Mouse (Mus musculus): ENCODE data around the gene Sephs2. TPM values are rescaled to one million over a fixed set of nuclear protein-coding genes. Genes with fewer than 3 reads are reported as not detected.

Gene Sephs2
- 10 to 100 TPM; 45.7 to 49.4 TPM for total RNA-seq (2021)
- long read RNA-seq, transcript Sephs2-201 (1 exons, 2,177 nt) = major isoform, 135 of 135 reads
- long read RNA-seq, partial matches to known transcripts = 0 of 135 reads
- long read RNA-seq, other reads (novel, unspliced or antisense) = 0 of 135 reads

DNA sequence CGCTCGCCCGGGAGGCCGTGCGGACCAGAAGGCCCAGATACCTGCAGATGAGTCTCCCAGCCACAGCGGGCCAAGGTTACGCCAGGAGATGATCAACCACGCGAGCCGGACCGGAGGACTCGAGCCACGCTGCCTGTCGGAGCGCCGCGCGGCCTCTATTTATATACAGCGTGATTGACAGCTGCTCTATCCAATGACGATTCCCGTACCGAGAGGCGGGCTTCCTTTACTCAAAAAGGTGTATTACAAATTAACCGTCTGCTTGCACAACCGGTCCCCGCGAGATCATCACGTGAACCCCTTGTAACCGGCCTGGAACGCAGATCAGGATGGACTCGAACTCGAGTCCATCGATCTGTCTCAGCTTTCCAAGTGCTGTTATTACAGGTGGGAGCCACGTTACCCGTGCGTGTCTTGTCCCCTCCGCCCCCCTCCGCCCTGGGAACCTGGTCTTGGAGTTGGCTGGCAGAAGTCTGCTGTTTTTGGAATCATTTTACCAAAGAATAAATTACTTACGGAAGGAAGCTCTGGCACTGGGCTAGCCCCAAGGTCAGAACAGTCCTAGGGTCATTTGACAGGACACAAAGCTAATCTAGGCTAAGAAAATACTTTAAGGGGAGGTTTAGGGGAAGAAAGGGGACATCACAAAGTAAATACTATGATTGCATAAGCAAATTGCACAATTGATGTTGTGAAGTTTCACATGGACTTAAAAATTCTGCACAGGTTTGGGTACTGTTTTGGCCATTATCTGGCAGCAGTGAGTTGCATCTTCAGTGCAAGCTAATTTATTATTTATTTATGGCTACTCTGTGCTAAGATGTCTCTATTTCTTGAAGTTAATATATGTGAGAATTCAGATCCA lies at the start of gene Sephs2:
Gene Sephs2 (minus strand): TSS at position 131 of the 865 bp plus-strand sequence.
- DNase-seq (ENCODE audit: low spot score in 2 of 2) = peak; percentile 96

DNA sequence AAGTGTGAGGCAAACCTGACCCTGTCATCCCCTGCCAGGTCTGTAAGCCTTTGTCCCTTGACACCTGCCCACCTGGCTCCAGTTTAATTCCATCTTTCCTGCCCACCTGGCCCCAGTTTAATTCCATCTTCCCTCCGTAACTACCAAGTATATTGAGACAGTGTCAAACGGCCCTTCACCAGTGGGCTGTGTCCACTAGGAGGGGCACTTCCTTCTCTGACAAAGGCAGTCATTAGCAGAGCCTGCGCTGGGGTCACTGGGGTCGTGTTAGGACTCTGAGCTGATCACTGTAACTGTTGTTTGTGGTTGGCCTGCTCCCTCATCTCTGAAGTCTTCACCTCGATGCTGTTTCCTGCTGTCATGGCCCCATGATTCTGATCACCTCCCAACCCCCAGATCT lies 48.2 kb upstream of the Sephs2 start:
- no peak for DNase-seq (ENCODE audit: low spot score in 2 of 2)

DNA sequence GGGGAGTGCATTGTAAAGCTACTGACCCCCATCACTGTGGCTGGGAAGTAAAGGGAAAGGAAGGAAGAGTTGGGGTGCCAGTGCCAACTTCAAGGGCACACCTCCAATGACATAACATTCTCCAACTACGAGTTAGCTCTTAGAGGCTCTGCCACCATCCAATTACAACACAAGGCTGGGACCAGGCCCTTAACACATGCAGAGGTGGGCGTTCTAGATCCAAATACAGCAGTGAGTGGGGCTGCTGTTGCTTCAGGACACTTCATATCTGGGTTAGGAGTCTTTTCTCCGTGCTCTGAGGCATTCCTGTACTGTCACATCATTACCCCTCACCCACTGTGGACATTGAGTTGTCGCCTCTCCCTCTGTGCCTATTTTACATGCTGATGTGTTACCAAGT lies 47.3 kb upstream of the Sephs2 start:
- no peak for DNase-seq (ENCODE audit: low spot score in 2 of 2)

DNA sequence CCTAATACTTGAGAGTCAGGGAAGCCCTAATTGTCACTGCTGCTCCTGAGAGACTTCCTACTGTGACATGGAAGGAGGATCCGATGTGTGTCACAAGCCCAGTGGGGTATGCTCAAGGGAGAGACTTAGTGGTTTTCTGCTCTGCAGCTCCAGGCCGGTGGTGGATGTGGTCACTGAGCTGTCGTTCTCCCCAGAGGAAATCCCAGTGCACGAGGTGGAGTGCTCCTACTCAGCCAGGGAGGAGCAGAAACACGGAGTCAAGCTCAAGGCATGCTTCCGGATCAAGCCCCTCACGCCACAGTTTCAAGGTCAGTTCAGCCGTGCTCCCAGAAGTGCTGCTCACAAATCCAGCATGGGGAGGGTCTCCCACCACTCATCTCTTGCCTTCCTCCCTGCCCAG lies 40.1 kb upstream of the Sephs2 start:
- DNase-seq (ENCODE audit: low spot score in 2 of 2) = no peak

DNA sequence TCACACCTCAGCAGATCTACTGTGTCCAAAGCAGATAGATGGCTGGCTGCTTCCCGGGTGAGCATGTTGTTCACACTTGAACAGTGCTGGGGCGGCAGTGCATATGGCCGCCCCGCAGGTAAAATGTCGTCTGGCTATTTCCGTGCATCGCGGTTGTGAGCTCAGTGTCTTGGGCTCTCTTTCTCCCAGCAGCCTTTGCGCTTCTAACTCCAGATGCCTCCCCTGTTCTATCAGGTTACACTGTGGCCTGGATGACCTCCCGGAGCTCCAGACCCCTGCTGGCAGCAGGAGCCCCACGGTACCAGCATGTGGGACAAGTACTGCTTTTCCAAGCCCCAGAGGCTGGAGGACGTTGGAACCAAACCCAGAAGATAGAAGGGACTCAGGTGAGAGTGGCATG lies 36.1 kb upstream of the Sephs2 start:
- DNase-seq (ENCODE audit: low spot score in 2 of 2) = no peak

DNA sequence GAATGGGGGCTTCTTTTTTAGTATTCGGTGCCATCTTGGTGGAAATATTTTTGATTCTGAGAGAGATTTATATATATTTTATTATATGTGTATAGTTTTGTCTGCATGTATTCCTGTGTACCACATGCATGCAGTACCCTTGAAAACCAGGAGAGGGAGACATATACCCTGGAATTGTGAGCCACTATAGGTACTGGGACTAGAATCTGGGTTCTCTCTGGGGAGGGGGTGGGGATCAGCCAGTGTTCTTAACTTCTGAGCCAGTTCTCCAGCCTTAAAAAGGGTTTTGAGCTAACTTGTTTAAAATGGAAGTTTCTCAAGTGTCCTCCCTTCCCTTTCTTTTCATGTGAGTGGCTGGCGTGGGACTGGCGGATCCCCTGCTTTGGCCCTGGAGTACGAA lies 35.0 kb upstream of the Sephs2 start:
- peak; percentile 59 to 74 for DNase-seq (ENCODE audit: low spot score in 2 of 2)

DNA sequence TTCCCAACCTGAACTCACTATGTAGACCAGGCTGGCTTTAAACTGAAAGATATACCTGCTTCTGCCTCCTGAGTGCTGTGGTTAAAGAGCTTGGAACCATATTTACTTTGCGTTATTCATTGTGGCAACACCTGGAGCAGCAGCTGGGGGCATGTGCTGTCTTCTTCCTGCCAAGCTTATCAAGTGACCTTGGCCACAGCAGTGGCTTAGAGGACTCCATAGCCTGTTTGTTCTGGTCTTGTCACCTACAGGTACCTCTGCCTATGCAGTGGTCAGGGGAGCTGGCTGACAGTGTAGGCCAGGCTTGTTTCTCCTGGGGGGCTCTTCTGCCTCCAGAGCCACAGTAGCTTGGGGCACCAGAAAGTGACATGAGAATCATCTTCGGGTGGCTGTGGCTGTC lies 34.6 kb upstream of the Sephs2 start:
- DNase-seq (ENCODE audit: low spot score in 2 of 2) = no peak

DNA sequence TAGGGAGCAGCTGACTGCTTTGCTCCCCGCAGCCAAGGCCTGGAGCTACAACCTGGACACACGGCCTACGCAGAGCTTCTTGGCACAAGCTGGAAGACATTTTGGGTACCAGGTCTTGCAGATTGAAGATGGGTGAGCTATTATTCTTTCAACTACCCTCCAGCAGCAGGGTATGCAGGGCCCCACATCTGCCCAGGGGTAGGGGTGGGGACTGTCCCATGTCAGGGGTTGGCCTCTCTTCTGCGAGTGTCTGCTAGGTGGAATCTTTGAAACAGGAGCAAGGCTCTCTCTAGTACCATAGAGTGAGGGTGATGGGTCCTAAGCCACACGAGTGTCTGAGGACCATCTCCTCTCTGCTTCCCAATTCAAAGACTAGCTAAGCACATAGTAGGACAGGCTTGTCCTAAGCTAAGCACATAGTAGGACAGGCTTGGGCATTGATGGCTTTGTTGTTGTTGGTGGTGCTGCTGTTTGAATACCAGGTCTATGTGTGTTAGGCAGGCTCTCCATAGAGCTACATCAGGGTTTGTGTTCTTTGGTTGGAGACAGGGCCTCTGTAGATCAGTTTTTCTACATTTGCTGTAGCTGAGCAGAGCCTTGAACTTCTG lies 23.8 kb upstream of the Sephs2 start:
- DNase-seq (ENCODE audit: low spot score in 2 of 2) = no peak

DNA sequence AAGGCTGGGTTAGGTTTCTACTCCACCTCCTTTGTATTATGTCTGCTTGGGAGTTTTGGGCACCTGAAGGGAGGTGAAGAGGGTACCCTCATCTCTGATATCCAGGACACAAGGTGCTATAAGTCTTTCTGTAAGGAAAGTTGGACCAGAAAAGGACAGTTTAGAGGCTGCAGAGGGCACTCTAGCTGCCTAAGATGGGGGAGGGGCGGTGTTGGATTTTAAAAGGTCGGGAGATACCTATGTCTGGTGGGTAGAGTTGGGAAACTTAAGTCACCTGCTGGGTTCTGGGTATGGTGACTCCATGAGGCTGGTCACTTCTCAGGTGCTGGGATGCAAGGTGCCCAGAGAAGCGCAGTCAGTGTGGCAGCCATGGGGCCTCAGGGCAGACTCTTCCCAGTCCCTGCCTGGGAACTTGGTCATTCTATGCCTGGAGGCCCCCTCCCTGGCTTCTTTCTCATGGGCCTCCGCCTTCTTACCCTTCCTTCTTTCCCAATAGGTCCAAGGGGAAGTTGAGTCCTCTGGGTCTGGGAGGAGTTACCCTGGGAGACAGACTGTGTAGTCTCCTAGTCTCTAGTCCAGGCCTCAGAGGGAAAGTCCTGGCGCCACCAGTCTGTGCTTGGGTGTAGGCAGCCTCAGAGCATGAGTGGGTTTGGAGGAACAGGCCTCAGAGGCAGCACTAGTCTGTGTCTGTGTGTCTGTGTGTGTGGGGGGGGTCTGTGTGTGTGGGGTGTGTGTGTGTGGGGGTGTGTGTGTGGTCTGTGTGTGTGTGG lies 23.1 kb upstream of the Sephs2 start:
- no peak for DNase-seq (ENCODE audit: low spot score in 2 of 2)

DNA sequence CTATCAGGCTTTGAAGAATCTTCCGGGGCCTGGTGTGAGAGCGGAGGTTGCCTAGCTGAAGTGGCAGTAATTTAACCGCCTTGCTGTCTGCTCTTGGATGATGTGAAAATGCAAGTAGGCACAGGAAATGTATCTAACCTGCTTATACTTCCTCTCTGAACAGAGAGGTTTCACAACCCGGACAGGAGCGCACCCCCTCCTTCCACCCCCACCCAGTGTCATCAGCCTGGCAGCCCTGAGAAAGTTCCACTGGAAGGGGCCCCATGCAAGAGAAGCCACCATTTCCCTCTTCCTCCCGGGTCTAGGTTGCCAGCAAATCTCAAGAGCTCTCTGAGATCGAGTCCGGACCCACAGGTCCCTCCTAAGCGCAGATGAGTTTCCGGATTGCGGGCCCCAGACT lies 22.2 kb upstream of the Sephs2 start, which contains the start of gene Itgal:
Gene Itgal (plus strand): TSS at position 163 of the 400 bp plus-strand sequence.
- DNase-seq (ENCODE audit: low spot score in 2 of 2) = no peak

DNA sequence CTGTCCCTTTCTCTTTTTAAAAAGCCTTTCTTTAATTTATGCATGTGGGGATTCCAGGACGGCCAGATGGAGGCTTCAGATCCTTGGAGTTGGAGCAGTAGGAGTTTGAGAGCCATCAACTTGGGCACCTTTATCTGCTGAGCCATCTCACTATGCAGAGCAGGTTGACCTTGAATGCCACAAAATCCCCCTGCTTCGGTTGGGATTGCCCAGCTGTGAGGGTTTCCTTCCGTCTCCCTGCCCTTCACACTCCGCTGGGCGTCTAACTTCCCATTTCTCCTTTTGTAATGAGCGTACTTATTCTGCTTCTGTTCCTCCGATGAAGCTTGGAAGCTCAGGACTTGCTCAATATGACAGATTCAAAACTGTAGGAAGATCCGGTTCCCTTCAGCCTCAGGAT lies 16.3 kb upstream of the Sephs2 start:
- DNase-seq (ENCODE audit: low spot score in 2 of 2) = no peak

DNA sequence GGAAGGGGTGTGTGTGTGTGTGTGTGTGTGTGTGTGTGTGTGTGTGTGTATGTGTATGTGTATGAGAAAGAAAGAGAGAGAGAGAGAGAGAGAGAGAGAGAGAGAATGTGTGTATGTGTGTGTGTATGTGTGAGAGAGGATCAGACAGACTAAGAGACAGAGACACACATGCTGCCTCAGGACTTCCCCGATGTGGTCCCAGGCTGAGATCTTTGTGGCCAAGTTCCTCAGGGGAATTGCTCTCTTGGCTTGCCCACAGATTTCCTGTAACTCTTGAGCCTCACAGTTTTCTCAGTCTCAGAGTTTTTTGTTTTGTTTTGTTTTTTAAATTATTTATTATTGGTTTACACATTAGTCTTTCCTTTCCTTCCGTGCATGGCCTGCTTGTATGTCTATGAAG lies 15.5 kb upstream of the Sephs2 start:
- DNase-seq (ENCODE audit: low spot score in 2 of 2) = no peak

DNA sequence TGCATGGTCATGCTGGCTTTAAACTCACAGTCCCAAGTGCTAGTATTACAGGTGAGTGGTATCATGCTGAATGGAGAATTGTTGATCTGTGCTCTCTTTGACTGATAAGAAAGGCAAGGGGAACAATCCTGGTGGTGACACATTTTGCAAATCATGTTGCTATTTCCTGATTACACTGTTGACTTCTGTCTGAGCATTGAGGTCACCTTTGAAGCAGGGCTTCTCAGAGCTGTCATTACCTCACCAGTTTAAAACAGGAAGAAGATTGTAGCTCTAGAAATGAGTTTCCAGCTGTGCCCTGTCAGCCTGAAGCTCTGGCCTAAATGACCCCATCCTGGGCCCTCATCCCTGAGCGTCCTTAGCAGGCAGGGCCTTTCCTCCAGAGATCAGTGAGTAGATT lies 14.1 kb upstream of the Sephs2 start:
- DNase-seq (ENCODE audit: low spot score in 2 of 2) = no peak

DNA sequence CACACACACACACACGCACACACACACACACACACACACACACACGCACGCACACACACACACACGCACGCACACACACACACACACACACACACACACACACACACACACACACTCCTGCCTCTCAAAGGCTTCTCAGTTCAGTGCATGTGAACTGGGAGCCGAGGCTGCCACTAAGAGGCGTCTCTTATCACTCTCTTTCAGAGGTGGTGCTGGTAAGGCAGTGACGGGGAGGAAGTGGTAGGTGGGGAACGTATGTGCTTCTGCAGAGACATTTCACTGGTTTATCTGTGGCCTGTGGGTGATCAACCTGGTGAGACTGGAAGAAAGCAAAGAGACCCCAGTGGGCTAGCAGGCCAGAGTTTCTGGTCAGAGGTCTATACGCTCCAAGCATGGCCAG lies 11.3 kb upstream of the Sephs2 start:
- no peak for DNase-seq (ENCODE audit: low spot score in 2 of 2)

DNA sequence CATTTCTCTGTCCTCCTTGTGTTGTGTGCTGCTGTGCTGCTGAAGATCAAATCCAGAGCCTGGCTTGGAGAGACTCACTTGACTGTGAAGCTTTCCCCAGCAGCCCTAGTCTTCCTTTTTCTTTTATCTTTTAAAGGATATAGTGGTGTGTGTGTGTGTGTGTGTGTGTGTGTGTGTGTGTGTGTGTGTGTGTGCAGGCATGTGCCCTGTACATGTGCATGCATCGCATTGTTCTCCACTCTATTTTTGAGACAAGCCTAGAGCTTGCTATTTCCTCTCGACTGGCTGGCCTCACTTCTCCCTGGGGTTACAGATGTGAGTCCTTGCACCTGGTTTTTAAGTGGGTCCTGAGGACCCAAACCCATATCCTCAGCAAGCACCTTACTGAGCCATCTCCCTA lies 8.3 kb upstream of the Sephs2 start:
- DNase-seq (ENCODE audit: low spot score in 2 of 2) = no peak

DNA sequence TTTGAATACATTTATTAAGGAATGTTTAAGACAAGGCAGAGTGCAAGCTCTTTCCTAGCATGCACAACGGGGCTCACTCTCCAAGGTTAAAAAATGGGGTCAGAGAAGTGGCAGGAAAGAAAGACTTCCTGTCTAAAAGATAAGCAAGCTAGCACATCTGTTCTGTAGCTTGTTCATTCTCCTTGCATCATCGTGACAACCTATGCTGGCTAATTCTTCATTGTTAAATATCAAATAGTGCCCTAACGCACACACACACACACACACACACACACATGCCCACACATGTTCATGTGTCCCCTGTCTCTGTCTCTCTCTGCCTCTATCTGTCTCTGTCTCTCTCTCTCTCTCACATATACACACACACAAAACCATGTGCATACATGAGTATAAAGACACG lies 7.3 kb upstream of the Sephs2 start:
- no peak for DNase-seq (ENCODE audit: low spot score in 2 of 2)

DNA sequence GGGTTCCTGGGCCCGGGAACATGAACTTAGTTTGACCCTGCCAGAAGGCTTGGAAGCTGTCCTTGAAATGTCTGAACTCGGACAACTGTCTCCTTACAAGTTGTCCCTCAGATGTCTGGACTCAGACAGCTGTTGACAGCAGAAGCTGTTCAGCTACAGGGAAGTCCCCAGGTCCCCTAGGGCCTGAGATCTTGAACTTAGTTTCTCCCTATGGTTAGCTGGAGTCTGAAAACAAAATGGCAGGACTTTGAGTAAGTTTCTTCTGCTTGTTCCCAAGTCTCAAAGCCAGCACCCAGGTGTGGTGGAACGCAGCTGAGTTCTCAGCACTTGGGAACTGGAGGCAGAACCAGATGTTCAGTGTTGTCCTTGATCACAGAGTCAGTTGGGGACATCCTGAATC lies 6.2 kb upstream of the Sephs2 start:
- no peak for DNase-seq (ENCODE audit: low spot score in 2 of 2)

DNA sequence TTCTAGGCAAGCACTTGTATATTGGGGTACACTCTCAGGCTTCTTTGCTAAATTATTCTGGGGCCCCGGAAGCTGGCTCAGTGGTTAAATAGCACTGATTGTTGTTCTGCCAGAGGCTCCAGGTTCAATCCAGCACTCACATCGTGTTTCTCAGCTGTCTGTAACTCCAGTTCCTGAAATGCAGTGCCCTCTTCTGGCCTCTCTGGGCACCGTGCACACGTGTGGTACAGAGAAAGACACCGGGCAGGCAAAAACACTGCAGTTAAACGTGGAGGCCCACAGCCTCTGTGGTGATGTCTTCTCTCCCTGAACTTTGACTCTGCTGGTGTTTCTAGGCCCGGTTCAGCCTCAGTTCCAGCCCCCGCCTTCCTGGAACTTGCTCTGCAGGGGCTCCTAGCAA lies 4.5 kb upstream of the Sephs2 start:
- DNase-seq (ENCODE audit: low spot score in 2 of 2) = no peak

DNA sequence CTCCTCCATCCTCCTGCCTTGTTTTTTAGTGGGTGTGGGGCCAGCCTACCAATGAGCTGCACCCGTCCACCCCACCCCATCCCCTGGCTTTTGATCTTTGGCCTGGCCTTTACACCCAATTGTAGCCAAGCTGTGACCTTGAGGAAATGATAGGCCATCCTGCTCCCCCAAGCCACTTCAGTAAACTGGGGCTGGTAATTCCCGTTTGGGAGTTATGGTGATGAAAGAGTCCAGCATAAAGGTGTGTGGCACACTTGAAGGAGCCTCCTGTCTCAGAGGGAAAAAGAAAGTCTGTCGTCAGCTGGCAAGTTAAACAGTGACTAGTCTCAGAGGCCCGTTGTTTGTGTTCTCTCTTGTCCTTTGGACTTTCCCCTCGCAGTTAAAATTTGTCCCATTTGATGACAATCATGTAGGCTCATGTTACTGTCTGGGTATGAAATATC lies 2.7 kb upstream of the Sephs2 start:
- no peak for DNase-seq (ENCODE audit: low spot score in 2 of 2)

DNA sequence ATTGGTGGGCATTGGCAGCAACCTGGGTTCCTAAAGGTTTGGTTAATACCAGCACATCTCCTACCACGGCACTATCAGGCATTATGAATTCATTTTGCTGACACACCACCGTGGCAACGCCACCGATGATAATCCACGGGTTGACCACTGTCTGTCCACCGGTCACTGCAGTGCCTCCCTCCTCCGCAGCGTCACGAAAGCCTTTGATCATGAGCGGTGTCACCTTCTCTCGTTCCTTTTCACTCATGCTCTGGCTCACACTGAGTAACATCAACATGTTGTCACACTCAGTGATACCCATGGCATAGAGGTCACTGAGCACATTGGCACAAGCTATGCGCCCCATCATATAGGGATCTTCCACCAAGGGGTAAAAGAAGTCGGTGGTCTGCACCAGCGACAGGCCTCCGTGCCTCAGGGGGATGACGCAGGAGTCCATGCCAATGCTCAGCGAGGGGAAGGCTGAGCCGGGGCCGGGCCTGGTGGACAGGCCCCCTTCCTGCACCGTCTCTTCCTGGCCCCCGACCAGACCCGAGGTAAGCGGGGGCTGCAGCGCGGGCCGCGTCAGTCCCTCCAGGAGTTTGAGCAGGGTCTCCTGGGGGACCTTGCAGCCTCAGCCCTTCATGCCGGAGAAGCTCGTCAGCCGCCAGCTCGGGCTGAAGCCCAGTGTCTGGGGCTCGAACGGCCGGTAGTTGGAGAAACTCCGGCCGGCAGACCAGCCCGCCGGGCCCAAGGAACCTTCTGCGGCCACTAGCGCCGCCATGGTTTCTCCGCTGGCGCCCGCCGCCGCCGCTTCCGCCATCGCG lies 534 bp downstream of the Sephs2 start:
- peak in 1 of 2 experiments; percentile 55 for DNase-seq (ENCODE audit: low spot score in 2 of 2)

DNA sequence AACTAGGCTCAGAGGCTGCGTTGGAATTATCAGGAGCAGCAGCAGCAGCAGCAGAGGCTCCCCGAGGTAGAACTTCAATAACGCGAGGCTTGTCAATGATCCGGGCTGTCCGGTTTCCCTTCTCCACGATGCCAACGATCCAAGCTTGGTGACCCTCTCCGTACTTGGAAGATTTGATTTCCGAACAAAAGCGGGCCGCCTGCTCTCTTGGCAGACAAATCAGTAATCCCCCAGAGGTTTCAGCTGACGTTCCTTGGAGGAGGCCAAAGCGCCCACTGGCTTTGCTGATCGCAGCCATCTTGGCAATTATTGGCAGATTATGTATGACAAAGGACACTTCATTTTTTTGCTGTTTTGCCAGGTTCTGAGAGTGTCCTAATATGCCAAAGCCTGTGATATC lies 1.3 kb downstream of the Sephs2 start:
- DNase-seq (ENCODE audit: low spot score in 2 of 2) = no peak

Measured in layer of hippocampus, postnatal 10 days (tissue).